Comparison of ENCODE assay signal across 9 mouse cellular contexts in the genomic region with DNA sequence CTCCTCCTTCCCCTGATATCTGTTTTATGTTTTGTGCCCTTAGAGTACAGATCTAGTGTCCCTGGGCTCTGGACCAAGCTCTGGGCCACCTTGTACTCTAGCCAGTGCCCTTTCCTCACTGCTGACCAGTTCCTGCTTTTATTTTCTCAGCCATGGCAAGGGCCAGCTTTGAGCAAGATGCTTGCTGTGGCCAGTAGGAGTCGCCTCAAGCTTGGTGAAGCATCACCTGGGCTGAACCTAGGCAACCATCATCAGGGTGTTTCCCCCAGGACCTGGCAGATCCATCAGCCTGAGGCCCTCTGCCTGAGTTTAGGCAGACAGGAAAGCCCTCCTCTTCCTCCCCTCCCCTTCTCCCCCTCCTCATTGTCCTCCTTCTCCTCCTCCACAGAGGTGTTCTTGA. TPM values are rescaled to one million over a fixed set of nuclear protein-coding genes. Genes with fewer than 3 reads are reported as not detected.
DNase-seq lines count a peak whose midpoint lies in the region; ATAC-seq and TF ChIP-seq lines count a peak whose summit lies in the region.
"Had no signal": no experiment of that assay in that cellular context is flagged by ENCODE, and none has a peak within 500 bp of the region (broad histone marks: within the 10 kb centered on the region; RNA-seq: fewer than 3 reads in every experiment).

No protein-coding gene starts in this region.

- H3K27ac ChIP-seq in forebrain, embryonic 14.5 days (ENCODE audit: low read depth, low read length) = 0 out of 2 replicates have a peak overlapping the region, but pooled peaks have one; percentile 9
- no peak overlapping the region for H3K27ac ChIP-seq in forebrain, embryonic 10.5 days
- H3K27ac ChIP-seq in cortical plate, adult 2 months (ENCODE audit: insufficient read depth, low read length) = no peak overlapping the region
- no peak overlapping the region for H3K27ac ChIP-seq in midbrain, embryonic 15.5 days
- H3K27ac ChIP-seq: limb, embryonic 12.5 days had no signal

- 0 out of 2 replicates have a peak, but pooled peaks have one; percentile 10 for ATAC-seq in forebrain, embryonic 14.5 days
- ATAC-seq in inflammation-experienced regulatory T-cells, adult 6 months = peak; percentile 79
- ATAC-seq in midbrain, embryonic 15.5 days (replicated peaks) = 0 out of 2 replicates have a peak, but pooled peaks have one; percentile 17

- no peak overlapping the region for H3K4me2 ChIP-seq in forebrain, embryonic 14.5 days (ENCODE audit: low read length)
- H3K4me2 ChIP-seq in midbrain, embryonic 15.5 days = no peak overlapping the region
- H3K4me2 ChIP-seq: limb, embryonic 12.5 days had no signal

- no peaks in the 10 kb centered on the region for H3K9me3 ChIP-seq in forebrain, embryonic 14.5 days (replicated peaks; ENCODE audit: control insufficient read depth, low read length)
- no peaks in the 10 kb centered on the region for H3K9me3 ChIP-seq in forebrain, embryonic 10.5 days
- no peaks in the 10 kb centered on the region for H3K9me3 ChIP-seq in midbrain, embryonic 15.5 days
- H3K9me3 ChIP-seq: limb, embryonic 12.5 days had no signal

- no peaks in the 10 kb centered on the region for H3K4me1 ChIP-seq in forebrain, embryonic 14.5 days (ENCODE audit: control insufficient read depth, insufficient read depth, low read length)
- peaks cover 17% of the 10 kb centered on the region for H3K4me1 ChIP-seq in forebrain, embryonic 10.5 days
- H3K4me1 ChIP-seq in cortical plate, adult 2 months (ENCODE audit: control insufficient read depth, insufficient read depth, low read length) = no peaks in the 10 kb centered on the region
- no peaks in the 10 kb centered on the region for H3K4me1 ChIP-seq in midbrain, embryonic 15.5 days

- H3K9ac ChIP-seq in forebrain, embryonic 14.5 days (ENCODE audit: low read length) = no peak overlapping the region
- H3K9ac ChIP-seq in midbrain, embryonic 15.5 days = no peak overlapping the region
- H3K9ac ChIP-seq: limb, embryonic 12.5 days had no signal

- no peak for DNase-seq in forebrain, embryonic 14.5 days (ENCODE audit: low spot score)
- DNase-seq in forebrain, embryonic 10.5 days (ENCODE audit: extremely low spot score, low spot score) = no peak
- peak; percentile 44 for DNase-seq in right cerebral cortex, adult 18-20 months
- DNase-seq in right cerebral cortex, postnatal 4 days = no peak
- no peak for DNase-seq in yolk sac, embryonic 10.5 days (ENCODE audit: low spot score)

- TF ChIP-seq CTCF in cortical plate, adult 2 months (IDR thresholded peaks at IDR 0.05; ENCODE audit: extremely low read depth, insufficient read depth, low read length) = peak; percentile 67

- no peaks in the 10 kb centered on the region for H3K27me3 ChIP-seq in forebrain, embryonic 14.5 days (replicated peaks; ENCODE audit: control insufficient read depth, insufficient read depth, low read length)
- H3K27me3 ChIP-seq in forebrain, embryonic 10.5 days (ENCODE audit: poor library complexity, severe bottlenecking) = no peaks in the 10 kb centered on the region
- H3K27me3 ChIP-seq in midbrain, embryonic 15.5 days (replicated peaks) = no peaks in the 10 kb centered on the region
- H3K27me3 ChIP-seq: limb, embryonic 12.5 days had no signal

- peak; percentile 10; the same call in 1 of the 2 replicates for TF ChIP-seq POLR2A in cortical plate, adult 2 months (IDR thresholded peaks at IDR 0.05; ENCODE audit: extremely low read depth, insufficient read depth, low read length)

- WGBS in forebrain, embryonic 14.5 days = 14% methylated on average over 1 of the region's 1 CpGs
- WGBS in forebrain, embryonic 10.5 days = 24% methylated on average over 1 of the region's 1 CpGs
- WGBS in midbrain, embryonic 15.5 days = 30% methylated on average over 1 of the region's 1 CpGs

- H3K4me3 ChIP-seq in forebrain, embryonic 14.5 days (ENCODE audit: low read depth, low read length) = no peak overlapping the region
- no peak overlapping the region for H3K4me3 ChIP-seq in forebrain, embryonic 10.5 days
- H3K4me3 ChIP-seq in cortical plate, adult 2 months (ENCODE audit: insufficient read depth, low read length) = no peak overlapping the region
- H3K4me3 ChIP-seq in midbrain, embryonic 15.5 days = no peak overlapping the region
- H3K4me3 ChIP-seq: limb, embryonic 12.5 days had no signal

- H3K36me3 ChIP-seq in forebrain, embryonic 14.5 days (ENCODE audit: control insufficient read depth, insufficient read depth, low read length) = peaks cover 84% of the 10 kb centered on the region
- peaks cover 87% of the 10 kb centered on the region for H3K36me3 ChIP-seq in forebrain, embryonic 10.5 days (replicated peaks)
- peaks cover 30% of the 10 kb centered on the region for H3K36me3 ChIP-seq in midbrain, embryonic 15.5 days (replicated peaks)

RNA-seq across cellular contexts. Expression of gene Sun2, which starts 18.9 kb away (rescaled TPM):
- 4.8 and 7.6 TPM in 2 replicates for polyA plus RNA-seq in forebrain, embryonic 14.5 days (2014; fragmentation: Nextera tagmentation; extraction: Ambion mirVana)
- polyA plus RNA-seq in forebrain, embryonic 10.5 days (2016; fragmentation: Nextera tagmentation; extraction: Ambion mirVana) = 2.0 and 3.4 TPM in 2 replicates
- polyA plus RNA-seq in cortical plate, adult 2 months (2012; rRNA removed) = 29.7 and 32.0 TPM in 2 replicates
- 10 to 100 TPM; 10.5 to 15.4 (median 12.4) TPM for polyA plus RNA-seq in inflammation-experienced regulatory T-cells, adult 6 months (2017; shearing (Covaris generic))
- polyA plus RNA-seq in midbrain, embryonic 15.5 days (2015; fragmentation: Nextera tagmentation; extraction: Ambion mirVana) = 7.6 and 9.3 TPM in 2 replicates

RNA-seq across cellular contexts. Expression of gene Gtpbp1, which starts 32.8 kb away (rescaled TPM):
- polyA plus RNA-seq in forebrain, embryonic 14.5 days (2014; fragmentation: Nextera tagmentation; extraction: Ambion mirVana) = 36.2 and 43.5 TPM in 2 replicates
- 48.3 and 52.5 TPM in 2 replicates for polyA plus RNA-seq in forebrain, embryonic 10.5 days (2016; fragmentation: Nextera tagmentation; extraction: Ambion mirVana)
- polyA plus RNA-seq in cortical plate, adult 2 months (2012; rRNA removed) = 36.4 and 36.9 TPM in 2 replicates
- 10 to 100 TPM; 18.7 to 22.5 (median 21.5) TPM for polyA plus RNA-seq in inflammation-experienced regulatory T-cells, adult 6 months (2017; shearing (Covaris generic))
- polyA plus RNA-seq in midbrain, embryonic 15.5 days (2015; fragmentation: Nextera tagmentation; extraction: Ambion mirVana) = 53.7 and 57.4 TPM in 2 replicates

RNA-seq across cellular contexts. Expression of gene Josd1, which starts 35.7 kb away (rescaled TPM):
- polyA plus RNA-seq in forebrain, embryonic 14.5 days (2014; fragmentation: Nextera tagmentation; extraction: Ambion mirVana) = 14.7 and 15.2 TPM in 2 replicates
- 16.6 and 18.6 TPM in 2 replicates for polyA plus RNA-seq in forebrain, embryonic 10.5 days (2016; fragmentation: Nextera tagmentation; extraction: Ambion mirVana)
- polyA plus RNA-seq in cortical plate, adult 2 months (2012; rRNA removed) = 64.0 and 64.3 TPM in 2 replicates
- polyA plus RNA-seq in inflammation-experienced regulatory T-cells, adult 6 months (2017; shearing (Covaris generic)) = 1 to 10 TPM; 3.3 to 4.6 (median 4.1) TPM
- 22.8 and 24.0 TPM in 2 replicates for polyA plus RNA-seq in midbrain, embryonic 15.5 days (2015; fragmentation: Nextera tagmentation; extraction: Ambion mirVana)

RNA-seq across cellular contexts. Expression of gene Tomm22, which starts 52.8 kb away (rescaled TPM):
- polyA plus RNA-seq in forebrain, embryonic 14.5 days (2014; fragmentation: Nextera tagmentation; extraction: Ambion mirVana) = 299 and 300 TPM in 2 replicates
- 268 and 286 TPM in 2 replicates for polyA plus RNA-seq in forebrain, embryonic 10.5 days (2016; fragmentation: Nextera tagmentation; extraction: Ambion mirVana)
- polyA plus RNA-seq in cortical plate, adult 2 months (2012; rRNA removed) = 88.3 and 94.3 TPM in 2 replicates
- 100 to 1,000 TPM; 185 to 255 (median 187) TPM for polyA plus RNA-seq in inflammation-experienced regulatory T-cells, adult 6 months (2017; shearing (Covaris generic))
- polyA plus RNA-seq in midbrain, embryonic 15.5 days (2015; fragmentation: Nextera tagmentation; extraction: Ambion mirVana) = 222 and 226 TPM in 2 replicates

RNA-seq across cellular contexts. Expression of gene Dnal4, which starts 54.2 kb away (rescaled TPM):
- polyA plus RNA-seq in forebrain, embryonic 14.5 days (2014; fragmentation: Nextera tagmentation; extraction: Ambion mirVana) = 96.1 and 101 TPM in 2 replicates
- 63.3 and 70.8 TPM in 2 replicates for polyA plus RNA-seq in forebrain, embryonic 10.5 days (2016; fragmentation: Nextera tagmentation; extraction: Ambion mirVana)
- polyA plus RNA-seq in cortical plate, adult 2 months (2012; rRNA removed) = 71.5 and 72.4 TPM in 2 replicates
- 1 to 10 TPM; 6.5 to 9.4 (median 8.6) TPM for polyA plus RNA-seq in inflammation-experienced regulatory T-cells, adult 6 months (2017; shearing (Covaris generic))
- polyA plus RNA-seq in midbrain, embryonic 15.5 days (2015; fragmentation: Nextera tagmentation; extraction: Ambion mirVana) = 80.6 and 81.1 TPM in 2 replicates

Comparison
In these comparisons a context has a peak if more than half of its experiments do, and no peak if none do; other contexts are left out.
1. ATAC-seq: peak in every context shown above with its lines; median percentile 79 in inflammation-experienced regulatory T-cells, adult 6 months; 17 in midbrain, embryonic 15.5 days; 10 in forebrain, embryonic 14.5 days.